Mouse (Mus musculus): ENCODE measurements around the gene Ranbp10. TPM values are rescaled to one million over a fixed set of nuclear protein-coding genes. Genes with fewer than 3 reads are reported as not detected.

The Ranbp10 gene
- polyA plus RNA-seq, 1 experiment from 2014 or later: 13.1 TPM

- Histone ChIP-seq H3K4me3 (replicated peaks; ENCODE audit: low read length) (no peak overlapping the region), H3K27me3 (replicated peaks; ENCODE audit: control insufficient read depth, insufficient read depth, low read length) (no peaks in the 10 kb centered on the region), H3K27ac (ENCODE audit: low read length) (no peak overlapping the region), H3K36me3 (ENCODE audit: control insufficient read depth, insufficient read depth) (peaks cover 31% of the 10 kb centered on the region), H3K9ac (replicated peaks; ENCODE audit: low read depth, low read length) (no peak overlapping the region), H3K4me1 (replicated peaks; ENCODE audit: control insufficient read depth, insufficient read depth, low read length) (no peaks in the 10 kb centered on the region), H3K9me3 (ENCODE audit: control insufficient read depth, low read length) (no peaks in the 10 kb centered on the region), H3K4me2 (ENCODE audit: low read length) (no peak overlapping the region)
- no peak for ATAC-seq
- 91% methylated on average over 2 of the region's 2 CpGs for WGBS
Measured at GRCm38 (mm10) chr8:105777833-105778232, 49.3 kb downstream of the Ranbp10 start.

- peaks cover 38% of the 10 kb centered on the region for H3K36me3 ChIP-seq (ENCODE audit: control insufficient read depth, insufficient read depth)
- WGBS: 94% methylated on average over 5 of the region's 5 CpGs
- ATAC-seq: no peak
- no peak overlapping the region for H3K4me2 ChIP-seq (ENCODE audit: low read length)
- H3K9me3 ChIP-seq (ENCODE audit: control insufficient read depth, low read length): no peaks in the 10 kb centered on the region
- H3K27me3 ChIP-seq (replicated peaks; ENCODE audit: control insufficient read depth, insufficient read depth, low read length): no peaks in the 10 kb centered on the region
- no peaks in the 10 kb centered on the region for H3K4me1 ChIP-seq (replicated peaks; ENCODE audit: control insufficient read depth, insufficient read depth, low read length)
- no peak overlapping the region for H3K9ac ChIP-seq (replicated peaks; ENCODE audit: low read depth, low read length)
- no peak overlapping the region for H3K27ac ChIP-seq (ENCODE audit: low read length)
- H3K4me3 ChIP-seq (replicated peaks; ENCODE audit: low read length): no peak overlapping the region
Measured at GRCm38 (mm10) chr8:105774498-105774897, 52.7 kb downstream of the Ranbp10 start.

DNA sequence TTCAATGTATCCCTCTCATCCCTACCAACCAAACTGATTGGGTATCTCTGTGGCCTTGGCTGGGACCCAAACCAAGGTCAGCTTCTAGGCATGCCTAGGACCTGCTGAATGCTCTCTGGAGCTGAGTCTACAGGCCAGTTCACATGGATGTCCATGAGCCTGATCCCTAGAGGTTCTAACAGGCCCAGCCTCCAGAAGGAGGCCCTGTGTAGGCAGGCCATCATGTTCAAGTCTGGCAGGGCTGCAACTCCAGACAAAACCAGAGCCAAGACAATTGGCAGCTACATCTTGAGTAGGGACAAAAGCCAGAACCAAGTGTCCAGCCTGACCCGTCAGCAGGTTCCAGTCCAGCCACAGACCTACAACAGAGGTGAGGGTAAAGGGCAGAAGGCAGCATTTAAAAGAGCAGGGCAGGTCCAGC is 53.7 kb downstream of the Ranbp10 start:
- Histone ChIP-seq H3K27me3 (replicated peaks; ENCODE audit: control insufficient read depth, insufficient read depth, low read length) (no peaks in the 10 kb centered on the region), H3K4me2 (ENCODE audit: low read length) (no peak overlapping the region), H3K9me3 (ENCODE audit: control insufficient read depth, low read length) (no peaks in the 10 kb centered on the region), H3K9ac (replicated peaks; ENCODE audit: low read depth, low read length) (no peak overlapping the region), H3K27ac (ENCODE audit: low read length) (no peak overlapping the region), H3K4me1 (replicated peaks; ENCODE audit: control insufficient read depth, insufficient read depth, low read length) (no peaks in the 10 kb centered on the region), H3K4me3 (replicated peaks; ENCODE audit: low read length) (no peak overlapping the region), H3K36me3 (ENCODE audit: control insufficient read depth, insufficient read depth) (peaks cover 40% of the 10 kb centered on the region)
- no peak for ATAC-seq
- 89% methylated on average over 1 of the region's 1 CpGs for WGBS

- Histone ChIP-seq H3K27me3 (replicated peaks; ENCODE audit: control insufficient read depth, insufficient read depth, low read length) (no peaks in the 10 kb centered on the region), H3K4me3 (replicated peaks; ENCODE audit: low read length) (no peak overlapping the region), H3K9me3 (ENCODE audit: control insufficient read depth, low read length) (no peaks in the 10 kb centered on the region), H3K36me3 (ENCODE audit: control insufficient read depth, insufficient read depth) (peaks cover 34% of the 10 kb centered on the region), H3K4me2 (ENCODE audit: low read length) (no peak overlapping the region), H3K9ac (replicated peaks; ENCODE audit: low read depth, low read length) (no peak overlapping the region), H3K4me1 (replicated peaks; ENCODE audit: control insufficient read depth, insufficient read depth, low read length) (no peaks in the 10 kb centered on the region), H3K27ac (ENCODE audit: low read length) (no peak overlapping the region)
- ATAC-seq: no peak
- WGBS: 97% methylated on average over 12 of the region's 12 CpGs
Measured at GRCm38 (mm10) chr8:105771398-105772175, 55.6 kb downstream of the Ranbp10 start.

DNA sequence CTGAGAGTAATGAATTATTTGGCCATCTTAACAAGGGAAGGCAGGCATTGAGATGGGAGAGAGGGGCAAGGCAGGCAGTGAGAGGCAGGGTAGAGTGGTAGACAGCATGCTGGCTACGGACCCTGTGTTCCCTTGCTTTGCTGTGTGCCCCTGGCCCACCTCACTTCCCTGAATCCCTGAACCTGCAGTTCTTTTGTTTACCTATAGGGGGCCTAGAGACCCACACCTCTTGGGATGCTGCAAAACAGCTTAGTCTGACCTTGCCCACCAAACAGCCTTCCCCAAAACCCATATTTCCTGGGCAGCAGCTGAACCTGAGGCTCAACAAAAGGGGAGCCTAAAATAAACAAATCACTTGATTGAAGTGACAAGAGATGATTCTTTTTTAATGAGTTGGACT is 56.5 kb downstream of the Ranbp10 start:
- H3K36me3 ChIP-seq (ENCODE audit: control insufficient read depth, insufficient read depth): peaks cover 29% of the 10 kb centered on the region

DNA sequence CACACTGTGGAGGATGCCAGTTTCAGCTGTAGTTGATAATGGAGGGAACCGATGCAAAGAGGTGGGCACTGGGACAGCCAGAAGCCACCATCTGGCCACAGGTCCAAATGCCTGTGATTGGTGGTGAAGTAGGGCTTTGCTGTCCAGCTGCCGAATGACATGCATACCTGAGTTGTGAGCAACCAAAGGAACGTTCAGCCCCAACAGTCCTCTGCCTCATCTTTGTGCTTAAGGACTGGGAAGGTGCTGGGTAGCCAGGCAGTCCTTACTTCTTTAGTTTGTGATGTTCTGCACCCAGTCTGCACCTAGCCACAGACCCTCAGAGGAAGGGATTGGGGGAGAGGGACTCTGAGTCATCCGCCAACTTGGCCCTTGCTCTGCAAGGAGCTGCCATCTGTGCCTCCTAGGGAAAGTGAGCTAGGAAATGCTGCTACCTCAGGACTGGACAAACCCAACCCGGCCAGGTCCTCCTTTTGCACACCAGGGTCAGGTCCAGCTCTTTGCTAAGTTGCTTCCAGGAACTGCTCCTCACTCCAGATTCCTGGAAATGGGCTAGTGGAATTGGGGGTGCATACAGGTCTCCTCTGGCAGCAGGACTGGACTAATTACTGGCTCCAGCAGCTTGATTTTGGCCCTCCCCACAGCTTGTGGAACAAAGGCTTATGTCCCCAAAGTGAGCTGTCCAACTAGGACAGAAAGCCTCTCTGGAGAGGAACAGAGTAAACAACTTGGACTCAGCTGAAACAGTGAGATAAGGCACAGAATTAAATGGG is 58.5 kb downstream of the Ranbp10 start:
- Histone ChIP-seq H3K4me3 (replicated peaks; ENCODE audit: low read length) (no peak overlapping the region), H3K9me3 (ENCODE audit: control insufficient read depth, low read length) (no peaks in the 10 kb centered on the region), H3K9ac (replicated peaks; ENCODE audit: low read depth, low read length) (no peak overlapping the region), H3K27me3 (replicated peaks; ENCODE audit: control insufficient read depth, insufficient read depth, low read length) (no peaks in the 10 kb centered on the region), H3K4me2 (ENCODE audit: low read length) (no peak overlapping the region), H3K27ac (ENCODE audit: low read length) (no peak overlapping the region), H3K4me1 (replicated peaks; ENCODE audit: control insufficient read depth, insufficient read depth, low read length) (no peaks in the 10 kb centered on the region), H3K36me3 (ENCODE audit: control insufficient read depth, insufficient read depth) (peaks cover 21% of the 10 kb centered on the region)
- WGBS: 94% methylated on average over 5 of the region's 5 CpGs
- no peak for ATAC-seq

More for the DNA sequence above, 56.5 kb downstream of the Ranbp10 start:
- Histone ChIP-seq H3K4me1 (replicated peaks; ENCODE audit: control insufficient read depth, insufficient read depth, low read length) (no peaks in the 10 kb centered on the region), H3K9me3 (ENCODE audit: control insufficient read depth, low read length) (no peaks in the 10 kb centered on the region), H3K9ac (replicated peaks; ENCODE audit: low read depth, low read length) (no peak overlapping the region), H3K4me3 (replicated peaks; ENCODE audit: low read length) (no peak overlapping the region), H3K27me3 (replicated peaks; ENCODE audit: control insufficient read depth, insufficient read depth, low read length) (no peaks in the 10 kb centered on the region), H3K4me2 (ENCODE audit: low read length) (no peak overlapping the region), H3K27ac (ENCODE audit: low read length) (no peak overlapping the region)
- WGBS: 75% methylated on average over 1 of the region's 1 CpGs
- ATAC-seq: no peak

GRCm38 (mm10) chr8:105758277-105759108 is 68.7 kb downstream of the Ranbp10 start, which contains the start of gene Gfod2:
Gfod2 (minus strand) TSS chr8:105758664.
- H3K4me2 ChIP-seq (ENCODE audit: low read length): peak within 1 kb of the TSS; percentile 90
- H3K36me3 ChIP-seq (ENCODE audit: control insufficient read depth, insufficient read depth): no peaks in the 10 kb centered on the region
- peak within 1 kb of the TSS; percentile 93 for H3K9ac ChIP-seq (replicated peaks; ENCODE audit: low read depth, low read length)
- H3K4me3 ChIP-seq (replicated peaks; ENCODE audit: low read length): peak within 1 kb of the TSS; percentile 93
- H3K9me3 ChIP-seq (ENCODE audit: control insufficient read depth, low read length): no peaks in the 10 kb centered on the region
- peak within 1 kb of the TSS; percentile 93 for H3K27ac ChIP-seq (ENCODE audit: low read length)
- H3K27me3 ChIP-seq (replicated peaks; ENCODE audit: control insufficient read depth, insufficient read depth, low read length): no peaks in the 10 kb centered on the region
- peaks cover 20% of the 10 kb centered on the region for H3K4me1 ChIP-seq (replicated peaks; ENCODE audit: control insufficient read depth, insufficient read depth, low read length)
- 4% methylated on average over 57 of the region's 57 CpGs for WGBS
- ATAC-seq: peak; percentile 99

- Histone ChIP-seq H3K27ac (ENCODE audit: low read length) (peak overlapping the region; percentile 93), H3K36me3 (ENCODE audit: control insufficient read depth, insufficient read depth) (no peaks in the 10 kb centered on the region), H3K4me1 (replicated peaks; ENCODE audit: control insufficient read depth, insufficient read depth, low read length) (peaks cover 20% of the 10 kb centered on the region), H3K9ac (replicated peaks; ENCODE audit: low read depth, low read length) (peak overlapping the region; percentile 93), H3K4me2 (ENCODE audit: low read length) (peak overlapping the region; percentile 90), H3K4me3 (replicated peaks; ENCODE audit: low read length) (peak overlapping the region; percentile 93), H3K27me3 (replicated peaks; ENCODE audit: control insufficient read depth, insufficient read depth, low read length) (no peaks in the 10 kb centered on the region), H3K9me3 (ENCODE audit: control insufficient read depth, low read length) (no peaks in the 10 kb centered on the region)
- WGBS: under 1% methylated on average over 12 of the region's 12 CpGs
- no peak for ATAC-seq
Measured at GRCm38 (mm10) chr8:105757796-105758276, 69.3 kb downstream of the Ranbp10 start.

DNA sequence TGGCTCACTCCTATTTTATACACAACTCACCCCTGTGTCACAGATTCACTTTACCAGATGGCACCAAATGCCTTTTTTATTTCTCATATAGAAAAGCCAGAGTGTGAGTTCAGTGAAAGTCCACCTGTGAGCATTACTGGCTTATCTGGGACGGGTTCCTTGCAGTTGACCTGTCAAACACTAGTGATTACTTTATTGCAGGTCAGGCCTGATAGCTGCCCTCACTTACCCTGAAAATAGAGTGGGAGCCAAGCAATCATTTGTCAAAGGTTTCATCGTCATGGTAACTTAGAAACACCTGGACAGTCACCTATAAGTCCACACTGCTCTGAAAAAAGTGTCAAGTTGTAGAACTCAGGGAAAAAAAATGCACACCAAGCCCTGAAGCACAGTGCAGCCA is 72.5 kb downstream of the Ranbp10 start:
- Histone ChIP-seq H3K36me3 (ENCODE audit: control insufficient read depth, insufficient read depth) (no peaks in the 10 kb centered on the region), H3K9ac (replicated peaks; ENCODE audit: low read depth, low read length) (no peak overlapping the region), H3K4me2 (ENCODE audit: low read length) (no peak overlapping the region), H3K9me3 (ENCODE audit: control insufficient read depth, low read length) (no peaks in the 10 kb centered on the region), H3K27me3 (replicated peaks; ENCODE audit: control insufficient read depth, insufficient read depth, low read length) (no peaks in the 10 kb centered on the region), H3K4me1 (replicated peaks; ENCODE audit: control insufficient read depth, insufficient read depth, low read length) (peaks cover 31% of the 10 kb centered on the region), H3K4me3 (replicated peaks; ENCODE audit: low read length) (no peak overlapping the region), H3K27ac (ENCODE audit: low read length) (no peak overlapping the region)
- ATAC-seq: no peak
- 96% methylated on average over 2 of the region's 2 CpGs for WGBS
